Mouse (Mus musculus): ENCODE measurements around the gene Lyrm7. TPM values are rescaled to one million over a fixed set of nuclear protein-coding genes. Genes with fewer than 3 reads are reported as not detected.
A peak's percentile ranks its signal among the peaks of the same experiment; 100 is the strongest.

The Lyrm7 gene
- polyA plus RNA-seq, 1 experiment from 2014 or later = 8.2 TPM

GRCm38 (mm10) chr11:54834596-54834995 is 26.1 kb downstream of the Lyrm7 start:
- no peak for ATAC-seq (ENCODE audit: low FRiP score)
- H3K9ac ChIP-seq = no peak overlapping the region

GRCm38 (mm10) chr11:54833833-54834232 is 26.9 kb downstream of the Lyrm7 start:
- Histone ChIP-seq H3K9me3 (0 out of 2 replicates have a peak, but pooled peaks cover 4% of the 10 kb centered on the region), H3K9ac (no peak overlapping the region), H3K27ac (no peak overlapping the region), H3K4me3 (replicated peaks) (no peak overlapping the region), H3K4me1 (no peaks in the 10 kb centered on the region), H3K36me3 (replicated peaks) (no peaks in the 10 kb centered on the region), H3K4me2 (no peak overlapping the region), H3K27me3 (no peaks in the 10 kb centered on the region)
- 91% methylated on average over 4 of the region's 4 CpGs for WGBS
- no peak for ATAC-seq (ENCODE audit: low FRiP score)

More at GRCm38 (mm10) chr11:54834596-54834995, 26.1 kb downstream of the Lyrm7 start:
- 0 out of 2 replicates have a peak, but pooled peaks cover 5% of the 10 kb centered on the region for H3K9me3 ChIP-seq
- no peaks in the 10 kb centered on the region for H3K4me1 ChIP-seq
- 51% methylated on average over 2 of the region's 2 CpGs for WGBS
- no peaks in the 10 kb centered on the region for H3K27me3 ChIP-seq
- H3K27ac ChIP-seq = no peak overlapping the region
- H3K4me3 ChIP-seq (replicated peaks) = no peak overlapping the region
- H3K36me3 ChIP-seq (replicated peaks) = no peaks in the 10 kb centered on the region
- no peak overlapping the region for H3K4me2 ChIP-seq

- Histone ChIP-seq H3K9me3 (0 out of 2 replicates have a peak, but pooled peaks cover 4% of the 10 kb centered on the region), H3K27ac (no peak overlapping the region), H3K4me1 (no peaks in the 10 kb centered on the region), H3K4me2 (no peak overlapping the region), H3K27me3 (no peaks in the 10 kb centered on the region), H3K36me3 (replicated peaks) (no peaks in the 10 kb centered on the region), H3K9ac (no peak overlapping the region), H3K4me3 (replicated peaks) (no peak overlapping the region)
- ATAC-seq (ENCODE audit: low FRiP score) = no peak
- WGBS = 90% methylated on average over 8 of the region's 8 CpGs
Measured at GRCm38 (mm10) chr11:54826819-54827218, 33.9 kb downstream of the Lyrm7 start.

GRCm38 (mm10) chr11:54825774-54826173 is 34.9 kb downstream of the Lyrm7 start:
- Histone ChIP-seq H3K27ac (no peak overlapping the region), H3K4me3 (replicated peaks) (no peak overlapping the region), H3K27me3 (no peaks in the 10 kb centered on the region), H3K9me3 (0 out of 2 replicates have a peak, but pooled peaks cover 4% of the 10 kb centered on the region), H3K36me3 (replicated peaks) (no peaks in the 10 kb centered on the region), H3K4me2 (no peak overlapping the region), H3K4me1 (peaks cover 1% of the 10 kb centered on the region; the same call in 1 of the 2 replicates), H3K9ac (no peak overlapping the region)
- 79% methylated on average over 4 of the region's 4 CpGs for WGBS
- ATAC-seq (ENCODE audit: low FRiP score) = no peak

- Histone ChIP-seq H3K4me1 (peaks cover 12% of the 10 kb centered on the region), H3K4me3 (replicated peaks) (no peak overlapping the region), H3K9ac (no peak overlapping the region), H3K9me3 (0 out of 2 replicates have a peak, but pooled peaks cover 4% of the 10 kb centered on the region), H3K27ac (no peak overlapping the region), H3K36me3 (replicated peaks) (no peaks in the 10 kb centered on the region), H3K27me3 (no peaks in the 10 kb centered on the region), H3K4me2 (no peak overlapping the region)
- no peak for ATAC-seq (ENCODE audit: low FRiP score)
- WGBS = 83% methylated on average over 4 of the region's 4 CpGs
Measured at GRCm38 (mm10) chr11:54823467-54823866, 37.2 kb downstream of the Lyrm7 start.

- no peaks in the 10 kb centered on the region for H3K36me3 ChIP-seq (replicated peaks)
- H3K9me3 ChIP-seq = 0 out of 2 replicates have a peak, but pooled peaks cover 4% of the 10 kb centered on the region
- H3K27me3 ChIP-seq = no peaks in the 10 kb centered on the region
- H3K4me3 ChIP-seq (replicated peaks) = no peak overlapping the region
- H3K4me1 ChIP-seq = peaks cover 18% of the 10 kb centered on the region
- 73% methylated on average over 7 of the region's 7 CpGs for WGBS
- H3K4me2 ChIP-seq = no peak overlapping the region
- H3K27ac ChIP-seq = no peak overlapping the region
- H3K9ac ChIP-seq = no peak overlapping the region
- ATAC-seq (ENCODE audit: low FRiP score) = no peak
Measured at GRCm38 (mm10) chr11:54819489-54819888, 41.2 kb downstream of the Lyrm7 start.

GRCm38 (mm10) chr11:54817449-54817848 is 43.3 kb downstream of the Lyrm7 start:
- WGBS = 79% methylated on average over 4 of the region's 4 CpGs
- Histone ChIP-seq H3K4me1 (peaks cover 31% of the 10 kb centered on the region), H3K4me2 (no peak overlapping the region), H3K4me3 (replicated peaks) (no peak overlapping the region), H3K27me3 (no peaks in the 10 kb centered on the region), H3K27ac (peak overlapping the region; percentile 42; the same call in 1 of the 2 replicates), H3K9me3 (no peaks in the 10 kb centered on the region), H3K36me3 (replicated peaks) (no peaks in the 10 kb centered on the region), H3K9ac (no peak overlapping the region)
- no peak for ATAC-seq (ENCODE audit: low FRiP score)

- Histone ChIP-seq H3K27ac (no peak overlapping the region), H3K4me1 (peaks cover 41% of the 10 kb centered on the region), H3K27me3 (no peaks in the 10 kb centered on the region), H3K36me3 (replicated peaks) (no peaks in the 10 kb centered on the region), H3K9me3 (no peaks in the 10 kb centered on the region), H3K9ac (no peak overlapping the region), H3K4me2 (no peak overlapping the region), H3K4me3 (replicated peaks) (no peak overlapping the region)
- no peak for ATAC-seq (ENCODE audit: low FRiP score)
Measured at GRCm38 (mm10) chr11:54815659-54816058, 45.1 kb downstream of the Lyrm7 start.

GRCm38 (mm10) chr11:54812812-54813516 is 47.8 kb downstream of the Lyrm7 start:
- Histone ChIP-seq H3K4me1 (peaks cover 33% of the 10 kb centered on the region), H3K36me3 (replicated peaks) (no peaks in the 10 kb centered on the region), H3K9ac (no peak overlapping the region)

GRCm38 (mm10) chr11:54812314-54812713 is 48.4 kb downstream of the Lyrm7 start:
- 50% methylated on average over 4 of the region's 4 CpGs for WGBS
- Histone ChIP-seq H3K36me3 (replicated peaks) (no peaks in the 10 kb centered on the region), H3K4me1 (peaks cover 30% of the 10 kb centered on the region), H3K4me2 (no peak overlapping the region), H3K4me3 (replicated peaks) (no peak overlapping the region), H3K27me3 (no peaks in the 10 kb centered on the region), H3K27ac (peak overlapping the region; percentile 87), H3K9me3 (no peaks in the 10 kb centered on the region), H3K9ac (no peak overlapping the region)
- ATAC-seq (ENCODE audit: low FRiP score) = peak; percentile 53; the same call in 1 of the 2 replicates

More at GRCm38 (mm10) chr11:54812812-54813516, 47.8 kb downstream of the Lyrm7 start:
- peak; percentile 86 for ATAC-seq (ENCODE audit: low FRiP score)
- WGBS = 35% methylated on average over 8 of the region's 8 CpGs
- Histone ChIP-seq H3K27me3 (no peaks in the 10 kb centered on the region), H3K9me3 (no peaks in the 10 kb centered on the region), H3K4me2 (no peak overlapping the region), H3K27ac (peak overlapping the region; percentile 87), H3K4me3 (replicated peaks) (no peak overlapping the region)

GRCm38 (mm10) chr11:54811054-54811453 is 49.7 kb downstream of the Lyrm7 start:
- Histone ChIP-seq H3K4me3 (replicated peaks) (no peak overlapping the region), H3K9me3 (no peaks in the 10 kb centered on the region), H3K4me2 (no peak overlapping the region), H3K36me3 (replicated peaks) (no peaks in the 10 kb centered on the region), H3K27ac (no peak overlapping the region), H3K9ac (no peak overlapping the region), H3K27me3 (no peaks in the 10 kb centered on the region), H3K4me1 (peaks cover 27% of the 10 kb centered on the region)
- 87% methylated on average over 3 of the region's 3 CpGs for WGBS
- ATAC-seq (ENCODE audit: low FRiP score) = no peak

GRCm38 (mm10) chr11:54809582-54809981 is 51.1 kb downstream of the Lyrm7 start:
- no peaks in the 10 kb centered on the region for H3K36me3 ChIP-seq (replicated peaks)
- WGBS = 93% methylated on average over 5 of the region's 5 CpGs
- H3K9me3 ChIP-seq = no peaks in the 10 kb centered on the region
- H3K27ac ChIP-seq = no peak overlapping the region
- peaks cover 27% of the 10 kb centered on the region for H3K4me1 ChIP-seq
- H3K27me3 ChIP-seq = no peaks in the 10 kb centered on the region
- no peak overlapping the region for H3K4me3 ChIP-seq (replicated peaks)
- no peak overlapping the region for H3K4me2 ChIP-seq
- ATAC-seq (ENCODE audit: low FRiP score) = no peak
- no peak overlapping the region for H3K9ac ChIP-seq

GRCm38 (mm10) chr11:54808177-54808576 is 52.5 kb downstream of the Lyrm7 start:
- no peak overlapping the region for H3K4me3 ChIP-seq (replicated peaks)
- no peak overlapping the region for H3K4me2 ChIP-seq
- H3K9me3 ChIP-seq = no peaks in the 10 kb centered on the region
- H3K9ac ChIP-seq = no peak overlapping the region
- ATAC-seq (ENCODE audit: low FRiP score) = no peak
- peaks cover 20% of the 10 kb centered on the region for H3K4me1 ChIP-seq
- no peaks in the 10 kb centered on the region for H3K36me3 ChIP-seq (replicated peaks)
- WGBS = 80% methylated on average over 4 of the region's 4 CpGs
- H3K27me3 ChIP-seq = no peaks in the 10 kb centered on the region
- no peak overlapping the region for H3K27ac ChIP-seq
